Mouse (Mus musculus) erythroid progenitor cell, adult 5-6 weeks (primary cell): ENCODE results near the gene Zfp36l3. TPM values are rescaled to one million over a fixed set of nuclear protein-coding genes. Genes with fewer than 3 reads are reported as not detected.
"Not testable (repeated sequence)": the region's sequence is repeated elsewhere in the genome, so short reads cannot be mapped to it uniquely, and the experiment has no call there.

Experiments
- ATAC-seq: replicated peaks from 2 replicates; pipeline ENCODE4 v1.8.0; 2016; ENCODE audit warnings: moderate number of reproducible peaks, mild to moderate bottlenecking, moderate TSS enrichment, inconsistent platforms; ENCODE audit not compliant: poor library complexity, low FRiP score, severe bottlenecking
- total RNA-seq, 2 experiments: library from RNA; stranded (forward) in 1 of 2; stranded (reverse) in 1 of 2; fragments of 150-400 nt in 1 of 2; fragments of 186-747, 209-891 nt in 1 of 2; gene quantifications; 2 replicates each; pipeline versions ENCODE4 v1.2.3 to v1.2.4; 2015 to 2017; ENCODE audit warnings: low replicate concordance in 2 of 2

Zfp36l3 gene
- not detected in 2 replicates for total RNA-seq (2015; ENCODE audit: low replicate concordance)
- total RNA-seq (2017; ENCODE audit: low replicate concordance): not detected in 2 replicates

GRCm38 (mm10) chrX:53776276-53776675 lies at the start of gene Zfp36l3:
TSS of gene Zfp36l3 (minus strand) at chrX:53776394.
- no peak for ATAC-seq

- ATAC-seq: no peak
Observed at GRCm38 (mm10) chrX:53799074-53799473, 22.9 kb upstream of the Zfp36l3 start.

- not testable (repeated sequence) for ATAC-seq
Observed at GRCm38 (mm10) chrX:53797519-53797918, 21.3 kb upstream of the Zfp36l3 start, which contains the start of gene Xlr. TSS of gene Xlr (minus strand) at chrX:53797706.

DNA sequence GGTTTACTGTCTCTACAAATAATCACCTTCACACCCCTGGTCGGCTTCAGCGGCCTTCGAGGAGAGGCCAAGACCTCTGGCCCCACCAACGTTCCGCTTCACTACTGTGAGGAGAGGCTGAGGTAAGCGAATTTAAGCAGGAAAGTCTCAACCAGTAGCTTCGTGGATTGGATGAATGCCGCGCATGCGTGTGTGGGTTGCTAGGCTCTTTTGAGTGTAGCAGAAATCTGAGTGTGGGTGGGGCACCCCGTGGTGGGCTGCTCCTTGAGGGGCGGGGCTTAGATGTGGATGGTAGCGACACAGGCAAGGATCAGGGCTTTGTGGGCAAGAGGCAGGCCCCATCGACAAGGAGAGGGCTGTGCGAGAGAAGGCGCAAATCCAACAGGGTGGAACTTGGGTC lies 18.5 kb downstream of the Zfp36l3 start, which contains the start of gene 1700013H16Rik:
Gene 1700013H16Rik, minus strand, starts transcription at position 96 of the 400 bp plus-strand sequence.
- ATAC-seq: no peak

- ATAC-seq: no peak
Observed at GRCm38 (mm10) chrX:53752851-53753250, 23.3 kb downstream of the Zfp36l3 start.

- no peak for ATAC-seq
Observed at GRCm38 (mm10) chrX:53728967-53729366, 47.2 kb downstream of the Zfp36l3 start.

DNA sequence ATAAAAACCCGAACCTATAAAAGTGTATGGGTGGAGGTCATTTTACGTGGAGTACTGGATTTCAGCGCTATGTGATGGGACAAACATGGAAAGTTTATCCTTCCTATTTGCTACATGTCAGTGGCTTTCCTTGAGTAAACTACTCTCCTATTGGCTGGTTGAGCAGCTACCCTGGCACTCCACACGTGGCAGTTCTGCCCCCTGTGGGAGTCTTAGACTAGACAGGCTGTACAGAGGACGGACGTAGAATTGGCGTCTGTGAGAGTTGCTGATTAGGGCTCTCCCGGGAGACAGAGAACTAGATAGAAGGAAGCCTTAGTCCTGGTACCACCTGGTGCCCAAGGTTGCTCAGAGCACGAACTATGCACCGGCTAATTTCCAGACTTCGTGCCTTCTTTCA lies 51.6 kb downstream of the Zfp36l3 start, which contains the start of gene 4930502E18Rik:
Gene 4930502E18Rik, plus strand, starts transcription at position 231 of the 400 bp plus-strand sequence.
- no peak for ATAC-seq

Other genes starting within 250 kb of the Zfp36l3 start
- not detected in 2 replicates for gene Rtl8c, start 168.4 kb downstream of the Zfp36l3 start, total RNA-seq (2015; ENCODE audit: low replicate concordance)
- not detected in 2 replicates for gene Rtl8c, start 168.4 kb downstream of the Zfp36l3 start, total RNA-seq (2017; ENCODE audit: low replicate concordance)
- gene Gm14597, start 167.4 kb downstream of the Zfp36l3 start, total RNA-seq (2015; ENCODE audit: low replicate concordance): not detected in 2 replicates
- gene Gm14597, start 167.4 kb downstream of the Zfp36l3 start, total RNA-seq (2017; ENCODE audit: low replicate concordance): not detected in 2 replicates
- not detected in 2 replicates for gene Rtl8a, start 132.7 kb downstream of the Zfp36l3 start, total RNA-seq (2015; ENCODE audit: low replicate concordance)
- not detected in 2 replicates for gene Rtl8a, start 132.7 kb downstream of the Zfp36l3 start, total RNA-seq (2017; ENCODE audit: low replicate concordance)
- gene Rtl8b, start 106.0 kb downstream of the Zfp36l3 start, total RNA-seq (2015; ENCODE audit: low replicate concordance): not detected in 2 replicates
- 2.6 TPM in 1 of 2 replicates, not detected in the other for gene Rtl8b, start 106.0 kb downstream of the Zfp36l3 start, total RNA-seq (2017; ENCODE audit: low replicate concordance)
- gene 4930502E18Rik, start 51.6 kb downstream of the Zfp36l3 start, total RNA-seq (2015; ENCODE audit: low replicate concordance): not detected in 2 replicates
- not detected in 2 replicates for gene 4930502E18Rik, start 51.6 kb downstream of the Zfp36l3 start, total RNA-seq (2017; ENCODE audit: low replicate concordance)
- gene 1700013H16Rik, start 18.6 kb downstream of the Zfp36l3 start, total RNA-seq (2015; ENCODE audit: low replicate concordance): not detected in 2 replicates
- gene 1700013H16Rik, start 18.6 kb downstream of the Zfp36l3 start, total RNA-seq (2017; ENCODE audit: low replicate concordance): not detected in 2 replicates
- gene Xlr, start 21.3 kb upstream of the Zfp36l3 start, total RNA-seq (2015; ENCODE audit: low replicate concordance): 2.5 TPM in 1 of 2 replicates, not detected in the other
- 2.7 TPM in 1 of 2 replicates, not detected in the other for gene Xlr, start 21.3 kb upstream of the Zfp36l3 start, total RNA-seq (2017; ENCODE audit: low replicate concordance)